Mouse (Mus musculus) brain, embryonic 18.5 days (tissue): ENCODE measurements at regions not wholly inside any gene's neighbourhood (a gene's known extent, or its start where the extent isn't known, plus 50 kb on each side); places are given as distances from the start of the nearest gene placed in this dataset.

Experiments
- DNase-seq: peaks from one replicate; pipeline ENCODE4 v3.0.0-alpha.2; 2012; ENCODE audit warnings: low read depth, low spot score

GRCm38 (mm10) chr3:132015205-132015604 lies 69.9 kb upstream of the Dkk2 start:
- no peak for DNase-seq

GRCm38 (mm10) chr3:132017485-132018261 lies 67.4 kb upstream of the Dkk2 start:
- DNase-seq, result no peak

GRCm38 (mm10) chr3:132018505-132018904 lies 66.6 kb upstream of the Dkk2 start:
- no peak for DNase-seq

- no peak for DNase-seq
These were observed 63.1 kb upstream of the Dkk2 start for GRCm38 (mm10) chr3:132022032-132022431.

- DNase-seq, result no peak
These were observed 61.8 kb upstream of the Dkk2 start for GRCm38 (mm10) chr3:132023342-132023741.

GRCm38 (mm10) chr3:132029112-132029511 lies 56.0 kb upstream of the Dkk2 start:
- DNase-seq, result no peak

- DNase-seq, result no peak
These were observed 51.9 kb upstream of the Dkk2 start for GRCm38 (mm10) chr3:132033078-132033713.

GRCm38 (mm10) chr3:132035176-132035575 lies 49.9 kb upstream of the Dkk2 start:
- no peak for DNase-seq
